Mouse (Mus musculus): Measurements from ENCODE around the gene Ciao1. TPM values are rescaled to one million over a fixed set of nuclear protein-coding genes. Genes with fewer than 3 reads are reported as not detected.
A peak's percentile ranks its signal among the peaks of the same experiment; 100 is the strongest.

Gene Ciao1
- total and polyA plus RNA-seq, 2 experiments from 2014 or later = 53.7 to 65.9 TPM

GRCm38 (mm10) chr2:127248334-127249004 is 853 bp upstream of the Ciao1 start:
- under 1% methylated on average over 39 of the region's 39 CpGs for WGBS
- peaks cover 26% of the 10 kb centered on the region for H3K36me3 ChIP-seq (replicated peaks; ENCODE audit: control insufficient read depth, insufficient read depth, low read length)
- H3K27ac ChIP-seq (ENCODE audit: low read depth) = peak overlapping the region; percentile 84
- H3K9me3 ChIP-seq (replicated peaks; ENCODE audit: control insufficient read depth, low read length) = no peaks in the 10 kb centered on the region
- H3K4me2 ChIP-seq (ENCODE audit: low read depth, low read length) = peak overlapping the region; percentile 98
- TF ChIP-seq CTCF (IDR thresholded peaks at IDR 0.05; ENCODE audit: low read depth) = peak; percentile 35; the same call in 1 of the 2 replicates
- no peak for TF ChIP-seq EP300 (IDR thresholded peaks at IDR 0.05; ENCODE audit: low read depth)
- peak; percentile 18 for ATAC-seq (ENCODE audit: insufficient read depth, low read depth)
- peaks cover 40% of the 10 kb centered on the region for H3K4me1 ChIP-seq (ENCODE audit: control insufficient read depth, insufficient read depth)
- DNase-seq (ENCODE audit: low spot score) = no peak
- no peaks in the 10 kb centered on the region for H3K27me3 ChIP-seq (ENCODE audit: control insufficient read depth, insufficient read depth, low read length)
- peak overlapping the region; percentile 96 for H3K4me3 ChIP-seq (ENCODE audit: low read depth, low read length)
- peak overlapping the region; percentile 93 for H3K9ac ChIP-seq (replicated peaks; ENCODE audit: low read depth, low read length)

DNA sequence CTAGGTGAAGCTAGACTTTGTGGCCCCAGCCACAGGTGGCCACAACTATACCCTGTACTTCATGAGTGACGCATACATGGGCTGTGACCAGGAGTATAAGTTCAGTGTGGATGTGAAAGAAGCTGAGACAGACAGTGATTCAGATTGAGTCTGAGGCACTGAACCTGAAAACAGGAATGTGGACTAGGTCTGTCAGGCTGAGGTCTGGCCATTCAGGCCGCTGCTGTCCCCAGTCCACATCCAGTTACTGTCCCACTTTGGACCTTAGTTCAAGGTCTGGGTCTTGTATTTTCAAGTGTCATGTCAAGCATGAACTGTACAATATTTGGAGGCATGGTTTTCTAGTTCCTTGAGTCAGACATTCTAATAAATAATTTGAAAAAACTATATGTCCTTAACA is 7.6 kb downstream of the Ciao1 start:
- no peak for ATAC-seq (ENCODE audit: insufficient read depth, low read depth)
- no peaks in the 10 kb centered on the region for H3K4me1 ChIP-seq (ENCODE audit: control insufficient read depth, insufficient read depth)
- H3K9ac ChIP-seq (replicated peaks; ENCODE audit: low read depth, low read length) = no peak overlapping the region
- H3K27me3 ChIP-seq (ENCODE audit: control insufficient read depth, insufficient read depth, low read length) = no peaks in the 10 kb centered on the region
- H3K36me3 ChIP-seq (replicated peaks; ENCODE audit: control insufficient read depth, insufficient read depth, low read length) = peaks cover 87% of the 10 kb centered on the region
- TF ChIP-seq CTCF (IDR thresholded peaks at IDR 0.05; ENCODE audit: low read depth) (no peak), EP300 (IDR thresholded peaks at IDR 0.05; ENCODE audit: low read depth) (no peak)
- H3K4me3 ChIP-seq (ENCODE audit: low read depth, low read length) = no peak overlapping the region
- 91% methylated on average over 2 of the region's 2 CpGs for WGBS
- no peak for DNase-seq (ENCODE audit: low spot score)
- no peak overlapping the region for H3K27ac ChIP-seq (ENCODE audit: low read depth)
- no peak overlapping the region for H3K4me2 ChIP-seq (ENCODE audit: low read depth, low read length)
- no peaks in the 10 kb centered on the region for H3K9me3 ChIP-seq (replicated peaks; ENCODE audit: control insufficient read depth, low read length)

DNA sequence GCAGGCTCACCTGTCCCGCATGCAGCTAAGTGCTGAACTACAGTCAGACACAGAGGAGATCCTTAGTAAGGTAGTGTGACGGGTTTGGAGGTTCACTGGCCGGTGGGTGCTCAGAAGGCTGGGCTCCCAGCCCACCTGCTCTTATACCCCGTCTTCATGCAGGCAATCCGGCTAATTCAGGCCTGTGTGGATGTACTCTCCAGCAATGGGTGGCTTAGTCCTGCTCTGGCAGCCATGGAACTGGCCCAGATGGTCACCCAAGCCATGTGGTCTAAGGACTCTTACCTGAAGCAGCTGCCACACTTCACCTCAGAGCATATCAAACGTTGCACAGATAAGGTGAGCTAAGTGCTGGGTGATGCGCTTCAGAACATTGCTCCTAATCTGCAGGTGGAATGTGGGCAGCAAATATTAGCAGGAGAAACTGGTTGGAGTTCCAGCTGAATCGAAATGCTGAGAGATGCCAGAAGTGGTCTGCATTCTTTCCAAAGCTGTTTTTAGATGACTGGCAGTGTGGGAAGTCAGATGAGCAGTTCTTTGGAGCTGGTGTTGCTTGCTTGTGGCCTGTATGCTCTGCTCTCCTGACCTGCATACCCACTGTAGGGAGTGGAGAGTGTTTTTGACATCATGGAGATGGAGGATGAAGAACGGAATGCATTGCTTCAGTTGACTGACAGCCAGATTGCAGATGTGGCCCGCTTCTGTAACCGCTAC is 9.6 kb downstream of the Ciao1 start:
- peaks cover 92% of the 10 kb centered on the region for H3K36me3 ChIP-seq (replicated peaks; ENCODE audit: control insufficient read depth, insufficient read depth, low read length)
- no peak overlapping the region for H3K4me3 ChIP-seq (ENCODE audit: low read depth, low read length)
- H3K27me3 ChIP-seq (ENCODE audit: control insufficient read depth, insufficient read depth, low read length) = no peaks in the 10 kb centered on the region
- H3K4me1 ChIP-seq (ENCODE audit: control insufficient read depth, insufficient read depth) = no peaks in the 10 kb centered on the region
- TF ChIP-seq CTCF (IDR thresholded peaks at IDR 0.05; ENCODE audit: low read depth) (no peak), EP300 (IDR thresholded peaks at IDR 0.05; ENCODE audit: low read depth) (no peak)
- ATAC-seq (ENCODE audit: insufficient read depth, low read depth) = peak; percentile 82
- WGBS = 57% methylated on average over 11 of the region's 11 CpGs
- no peak overlapping the region for H3K4me2 ChIP-seq (ENCODE audit: low read depth, low read length)
- peak; percentile 51 for DNase-seq (ENCODE audit: low spot score)
- H3K27ac ChIP-seq (ENCODE audit: low read depth) = peak overlapping the region; percentile 75
- H3K9me3 ChIP-seq (replicated peaks; ENCODE audit: control insufficient read depth, low read length) = no peaks in the 10 kb centered on the region
- H3K9ac ChIP-seq (replicated peaks; ENCODE audit: low read depth, low read length) = no peak overlapping the region

GRCm38 (mm10) chr2:127225261-127225660 is 22.4 kb downstream of the Ciao1 start:
- Histone ChIP-seq H3K9ac (replicated peaks; ENCODE audit: low read depth, low read length) (no peak overlapping the region), H3K4me2 (ENCODE audit: low read depth, low read length) (no peak overlapping the region), H3K27me3 (ENCODE audit: control insufficient read depth, insufficient read depth, low read length) (no peaks in the 10 kb centered on the region), H3K4me3 (ENCODE audit: low read depth, low read length) (no peak overlapping the region), H3K4me1 (ENCODE audit: control insufficient read depth, insufficient read depth) (no peaks in the 10 kb centered on the region), H3K9me3 (replicated peaks; ENCODE audit: control insufficient read depth, low read length) (no peaks in the 10 kb centered on the region), H3K36me3 (replicated peaks; ENCODE audit: control insufficient read depth, insufficient read depth, low read length) (peaks cover 97% of the 10 kb centered on the region), H3K27ac (ENCODE audit: low read depth) (no peak overlapping the region)
- DNase-seq (ENCODE audit: low spot score) = no peak
- 98% methylated on average over 3 of the region's 3 CpGs for WGBS
- TF ChIP-seq EP300 (IDR thresholded peaks at IDR 0.05; ENCODE audit: low read depth) = no peak
- TF ChIP-seq CTCF (IDR thresholded peaks at IDR 0.05; ENCODE audit: low read depth) = no peak
- no peak for ATAC-seq (ENCODE audit: insufficient read depth, low read depth)

GRCm38 (mm10) chr2:127217746-127218145 is 29.9 kb downstream of the Ciao1 start:
- Histone ChIP-seq H3K27me3 (ENCODE audit: control insufficient read depth, insufficient read depth, low read length) (no peaks in the 10 kb centered on the region), H3K27ac (ENCODE audit: low read depth) (no peak overlapping the region), H3K4me1 (ENCODE audit: control insufficient read depth, insufficient read depth) (no peaks in the 10 kb centered on the region), H3K36me3 (replicated peaks; ENCODE audit: control insufficient read depth, insufficient read depth, low read length) (peaks cover 96% of the 10 kb centered on the region), H3K4me2 (ENCODE audit: low read depth, low read length) (no peak overlapping the region), H3K9ac (replicated peaks; ENCODE audit: low read depth, low read length) (no peak overlapping the region), H3K4me3 (ENCODE audit: low read depth, low read length) (no peak overlapping the region), H3K9me3 (replicated peaks; ENCODE audit: control insufficient read depth, low read length) (no peaks in the 10 kb centered on the region)
- DNase-seq (ENCODE audit: low spot score) (no peak), ATAC-seq (ENCODE audit: insufficient read depth, low read depth) (no peak)
- WGBS = 95% methylated on average over 5 of the region's 5 CpGs
- TF ChIP-seq CTCF (IDR thresholded peaks at IDR 0.05; ENCODE audit: low read depth) (no peak), EP300 (IDR thresholded peaks at IDR 0.05; ENCODE audit: low read depth) (no peak)
